10 mouse cellular contexts compared by ENCODE assay signal in the genomic region with DNA sequence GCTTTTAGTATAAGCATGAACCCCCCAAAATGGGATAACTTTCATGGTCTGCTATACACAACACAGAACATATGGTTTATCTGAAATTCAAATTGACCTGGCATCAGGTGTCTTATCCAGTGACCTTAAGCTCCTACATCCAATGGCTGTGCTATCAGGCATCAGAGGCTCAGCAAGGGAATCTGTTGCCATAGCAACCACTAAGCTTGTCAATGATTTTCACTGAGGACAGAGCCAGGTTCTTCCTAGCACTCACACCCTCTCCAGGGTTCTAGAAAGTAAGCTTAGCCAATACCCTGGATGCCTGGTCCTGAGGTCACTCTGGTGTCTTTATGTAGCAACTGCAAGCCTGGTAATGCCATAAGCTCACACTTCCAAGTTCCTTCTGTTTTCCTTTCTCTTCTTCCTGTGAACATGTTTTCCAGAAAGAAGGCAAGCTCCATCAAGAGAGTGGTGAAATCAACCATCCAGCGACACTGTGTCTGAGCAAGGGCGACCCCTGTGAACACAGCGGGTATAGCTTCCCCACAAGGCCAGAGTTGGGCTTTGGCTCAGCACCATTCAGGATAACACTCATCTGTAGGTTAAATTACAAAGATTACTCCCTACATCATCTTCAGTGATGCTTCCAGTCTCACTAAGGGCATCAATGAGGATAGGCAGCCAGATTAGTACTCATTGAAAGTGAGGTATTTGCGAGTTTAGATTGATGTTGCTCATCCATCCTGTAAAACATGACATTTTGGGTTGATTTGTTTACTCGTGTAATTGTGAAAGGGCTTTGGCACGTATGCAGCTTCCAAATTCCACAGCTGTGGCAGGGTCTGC. TPM values are rescaled to one million over a fixed set of nuclear protein-coding genes. Genes with fewer than 3 reads are reported as not detected.
A peak's percentile ranks its signal among the peaks of the same experiment; 100 is the strongest.
DNase-seq lines count a peak whose midpoint lies in the region; ATAC-seq and TF ChIP-seq lines count a peak whose summit lies in the region.
"Had no signal": no experiment of that assay in that cellular context is flagged by ENCODE, and none has a peak within 500 bp of the region (broad histone marks: within the 10 kb centered on the region; RNA-seq: fewer than 3 reads in every experiment).

No protein-coding gene starts in this region.

- H3K9ac ChIP-seq in liver, embryonic 14.5 days (replicated peaks): no peak overlapping the region
- no peak overlapping the region for H3K9ac ChIP-seq in liver, embryonic 11.5 days (ENCODE audit: low read depth, low read length)
- H3K9ac ChIP-seq in hindbrain, embryonic 14.5 days: no peak overlapping the region
- no peak overlapping the region for H3K9ac ChIP-seq in midbrain, postnatal 0 days (replicated peaks; ENCODE audit: low read length, poor library complexity, severe bottlenecking)

- H3K4me3 ChIP-seq in liver, embryonic 14.5 days (ENCODE audit: insufficient read depth in 1 of 2, low read depth in 2 of 2, low read length in 2 of 2): no peak overlapping the region
- H3K4me3 ChIP-seq in liver, embryonic 11.5 days (ENCODE audit: low read depth, low read length): no peak overlapping the region
- no peak overlapping the region for H3K4me3 ChIP-seq in embryonic facial prominence, embryonic 10.5 days
- H3K4me3 ChIP-seq in hindbrain, embryonic 14.5 days (replicated peaks; ENCODE audit: low read length): no peak overlapping the region
- H3K4me3 ChIP-seq in midbrain, postnatal 0 days (ENCODE audit: low read depth, low read length): no peak overlapping the region

- no peak for DNase-seq in liver, embryonic 14.5 days (ENCODE audit: low read depth in 3 of 3, low spot score in 3 of 3)
- DNase-seq in liver, embryonic 11.5 days (ENCODE audit: low spot score): no peak
- peak; percentile 33 for DNase-seq in embryonic facial prominence, embryonic 10.5 days (ENCODE audit: low spot score)
- DNase-seq in hindbrain, embryonic 14.5 days (ENCODE audit: low spot score): peak; percentile 58
- peak; percentile 79 for DNase-seq in midbrain, postnatal 0 days (ENCODE audit: low spot score)
- no peak for DNase-seq in thymus, postnatal 36 days
- no peak for DNase-seq in urinary bladder, postnatal 14 days (ENCODE audit: low spot score)
- DNase-seq: cerebellum, adult 9-11 months had no signal

- H3K4me1 ChIP-seq in liver, embryonic 14.5 days (replicated peaks; ENCODE audit: control insufficient read depth in 2 of 2, insufficient read depth in 2 of 2, low read length in 1 of 2): no peaks in the 10 kb centered on the region
- no peaks in the 10 kb centered on the region for H3K4me1 ChIP-seq in liver, embryonic 11.5 days (replicated peaks; ENCODE audit: control insufficient read depth, insufficient read depth, low read length)
- peaks cover 63% of the 10 kb centered on the region for H3K4me1 ChIP-seq in embryonic facial prominence, embryonic 10.5 days
- H3K4me1 ChIP-seq in hindbrain, embryonic 14.5 days (replicated peaks; ENCODE audit: control insufficient read depth, insufficient read depth, low read length): peaks cover 24% of the 10 kb centered on the region
- H3K4me1 ChIP-seq in midbrain, postnatal 0 days (ENCODE audit: insufficient read depth, low read length): peaks cover 11% of the 10 kb centered on the region; the same call in 1 of the 2 replicates

- H3K36me3 ChIP-seq in liver, embryonic 14.5 days (replicated peaks; ENCODE audit: control insufficient read depth, insufficient read depth, low read depth): no peaks in the 10 kb centered on the region
- H3K36me3 ChIP-seq in liver, embryonic 11.5 days (ENCODE audit: control insufficient read depth, insufficient read depth, low read length): no peaks in the 10 kb centered on the region
- H3K36me3 ChIP-seq in embryonic facial prominence, embryonic 10.5 days (replicated peaks): no peaks in the 10 kb centered on the region
- H3K36me3 ChIP-seq in hindbrain, embryonic 14.5 days (replicated peaks; ENCODE audit: control insufficient read depth, insufficient read depth): no peaks in the 10 kb centered on the region
- H3K36me3 ChIP-seq in midbrain, postnatal 0 days (ENCODE audit: insufficient read depth, low read length): no peaks in the 10 kb centered on the region

- H3K4me2 ChIP-seq in liver, embryonic 14.5 days (ENCODE audit: low read depth): no peak overlapping the region
- no peak overlapping the region for H3K4me2 ChIP-seq in liver, embryonic 11.5 days
- H3K4me2 ChIP-seq in hindbrain, embryonic 14.5 days (replicated peaks): no peak overlapping the region
- no peak overlapping the region for H3K4me2 ChIP-seq in midbrain, postnatal 0 days (ENCODE audit: low read depth, low read length, poor library complexity, severe bottlenecking)

- H3K27me3 ChIP-seq in liver, embryonic 14.5 days (ENCODE audit: control insufficient read depth, insufficient read depth, low read length): no peaks in the 10 kb centered on the region
- no peaks in the 10 kb centered on the region for H3K27me3 ChIP-seq in liver, embryonic 11.5 days (replicated peaks; ENCODE audit: control insufficient read depth, insufficient read depth, low read length)
- no peaks in the 10 kb centered on the region for H3K27me3 ChIP-seq in embryonic facial prominence, embryonic 10.5 days (replicated peaks; ENCODE audit: low read depth, poor library complexity, severe bottlenecking)
- H3K27me3 ChIP-seq in hindbrain, embryonic 14.5 days (ENCODE audit: control insufficient read depth, insufficient read depth, low read length): no peaks in the 10 kb centered on the region
- H3K27me3 ChIP-seq in midbrain, postnatal 0 days (ENCODE audit: insufficient read depth, low read length): no peaks in the 10 kb centered on the region

- no peak for TF ChIP-seq EP300 in liver, embryonic 14.5 days (IDR thresholded peaks at IDR 0.05; ENCODE audit: low read depth)

- H3K27ac ChIP-seq in liver, embryonic 14.5 days: no peak overlapping the region
- no peak overlapping the region for H3K27ac ChIP-seq in liver, embryonic 11.5 days (ENCODE audit: low read depth, low read length)
- H3K27ac ChIP-seq in embryonic facial prominence, embryonic 10.5 days (replicated peaks): peak overlapping the region; percentile 49; the same call in 1 of the 2 replicates
- 0 out of 2 replicates have a peak overlapping the region, but pooled peaks have one; percentile 23 for H3K27ac ChIP-seq in hindbrain, embryonic 14.5 days
- H3K27ac ChIP-seq in midbrain, postnatal 0 days (ENCODE audit: low read depth, low read length): peak overlapping the region; percentile 19; the same call in 1 of the 2 replicates
- H3K27ac ChIP-seq: macrophage had no signal

- WGBS in liver, embryonic 14.5 days (ENCODE audit: insufficient replicate concordance): 32% methylated on average over 6 of the region's 6 CpGs
- 53% methylated on average over 6 of the region's 6 CpGs for WGBS in liver, embryonic 11.5 days
- 55% methylated on average over 6 of the region's 6 CpGs for WGBS in embryonic facial prominence, embryonic 10.5 days
- 54% methylated on average over 6 of the region's 6 CpGs for WGBS in hindbrain, embryonic 14.5 days
- WGBS in midbrain, postnatal 0 days: 44% methylated on average over 6 of the region's 6 CpGs

- no peak for ATAC-seq in liver, embryonic 14.5 days (ENCODE audit: insufficient read depth)
- ATAC-seq in liver, embryonic 11.5 days (replicated peaks; ENCODE audit: low FRiP score): no peak
- ATAC-seq in hindbrain, embryonic 14.5 days (ENCODE audit: low FRiP score): peak; percentile 57; the same call in 1 of the 2 replicates
- peak; percentile 60; the same call in 1 of the 2 replicates for ATAC-seq in midbrain, postnatal 0 days (ENCODE audit: low FRiP score)
- ATAC-seq in cerebellum, adult (ENCODE audit: insufficient number of reproducible peaks, low FRiP score, low TSS enrichment): no peak

- no peaks in the 10 kb centered on the region for H3K9me3 ChIP-seq in liver, embryonic 14.5 days (ENCODE audit: control insufficient read depth, low read length)
- H3K9me3 ChIP-seq in liver, embryonic 11.5 days (ENCODE audit: control insufficient read depth, low read length): no peaks in the 10 kb centered on the region
- no peaks in the 10 kb centered on the region for H3K9me3 ChIP-seq in embryonic facial prominence, embryonic 10.5 days
- no peaks in the 10 kb centered on the region for H3K9me3 ChIP-seq in hindbrain, embryonic 14.5 days (ENCODE audit: control insufficient read depth, low read length)
- no peaks in the 10 kb centered on the region for H3K9me3 ChIP-seq in midbrain, postnatal 0 days (ENCODE audit: low read length)

- TF ChIP-seq CTCF in liver, embryonic 14.5 days (IDR thresholded peaks at IDR 0.05; ENCODE audit: low read depth): peak; percentile 34
- TF ChIP-seq CTCF in midbrain, postnatal 0 days (IDR thresholded peaks at IDR 0.05): peak; percentile 52

RNA-seq across cellular contexts. Expression of gene Slco2a1, which starts 2.0 kb away (rescaled TPM):
- polyA plus RNA-seq in liver, embryonic 14.5 days (2012; rRNA removed): 1.7 and 2.2 TPM in 2 replicates
- polyA plus RNA-seq in liver, embryonic 14.5 days (2014; fragmentation: Nextera tagmentation; extraction: Ambion mirVana): 3.3 and 5.7 TPM in 2 replicates
- 1.7 and 2.4 TPM in 2 replicates for polyA plus RNA-seq in liver, embryonic 11.5 days (2014; fragmentation: Nextera tagmentation; extraction: Ambion mirVana)
- polyA plus RNA-seq in embryonic facial prominence, embryonic 10.5 days (2016; fragmentation: Nextera tagmentation; extraction: Ambion mirVana): 0.69 and 1.2 TPM in 2 replicates
- 2.4 and 3.7 TPM in 2 replicates for polyA plus RNA-seq in hindbrain, embryonic 14.5 days (2014; fragmentation: Nextera tagmentation; extraction: Ambion mirVana)
- total RNA-seq in midbrain, postnatal 0 days (2014; rRNA removed): 9.3 and 9.9 TPM in 2 replicates
- 4.2 and 4.9 TPM in 2 replicates for polyA plus RNA-seq in midbrain, postnatal 0 days (2015; fragmentation: Nextera tagmentation; extraction: Ambion mirVana)
- polyA plus RNA-seq: macrophage had no signal

Comparison
In these comparisons a context has a peak if more than half of its experiments do, and no peak if none do; other contexts are left out.
1. ATAC-seq: peak in hindbrain, embryonic 14.5 days (single experiment) and midbrain, postnatal 0 days (single experiment); none in liver, embryonic 14.5 days (single experiment), liver, embryonic 11.5 days (single experiment) and cerebellum, adult (single experiment).
2. DNase-seq: peak in embryonic facial prominence, embryonic 10.5 days (single experiment), hindbrain, embryonic 14.5 days (single experiment) and midbrain, postnatal 0 days (single experiment); none in liver, embryonic 14.5 days (0 of 3), liver, embryonic 11.5 days (single experiment), thymus, postnatal 36 days (0 of 2) and urinary bladder, postnatal 14 days (single experiment).
3. H3K27ac ChIP-seq: peak in embryonic facial prominence, embryonic 10.5 days (single experiment), hindbrain, embryonic 14.5 days (single experiment) and midbrain, postnatal 0 days (single experiment); none in liver, embryonic 14.5 days (single experiment) and liver, embryonic 11.5 days (single experiment).